Mouse (Mus musculus) 416B (cell line): ENCODE data around the gene Gpam.

Experiments
- DNase-seq: peaks from one replicate; pipeline ENCODE4 v3.0.0; 2011; ENCODE audit warnings: low read depth

Gene Gpam

DNA sequence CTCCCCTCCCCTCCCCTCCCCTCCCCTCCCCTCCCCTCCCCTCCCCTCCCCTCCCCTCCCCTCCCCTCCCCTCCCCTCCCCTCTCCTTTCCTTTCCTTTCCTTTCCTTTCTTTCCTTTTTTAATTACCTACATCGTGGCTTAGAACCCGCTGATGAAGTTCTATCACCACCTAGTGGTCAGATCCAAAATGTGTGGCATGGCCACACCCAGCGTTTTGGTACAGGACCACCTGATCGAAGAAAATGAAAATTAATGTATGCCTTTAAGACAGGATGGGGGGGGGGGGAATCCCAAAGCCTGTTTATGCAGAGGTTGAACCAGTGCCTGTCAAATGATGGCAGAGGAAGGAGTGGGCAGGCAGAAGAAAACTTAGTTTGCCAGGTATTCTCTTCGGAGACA, 65.1 kb downstream of the Gpam start:
- peak; percentile 65 for DNase-seq

DNA sequence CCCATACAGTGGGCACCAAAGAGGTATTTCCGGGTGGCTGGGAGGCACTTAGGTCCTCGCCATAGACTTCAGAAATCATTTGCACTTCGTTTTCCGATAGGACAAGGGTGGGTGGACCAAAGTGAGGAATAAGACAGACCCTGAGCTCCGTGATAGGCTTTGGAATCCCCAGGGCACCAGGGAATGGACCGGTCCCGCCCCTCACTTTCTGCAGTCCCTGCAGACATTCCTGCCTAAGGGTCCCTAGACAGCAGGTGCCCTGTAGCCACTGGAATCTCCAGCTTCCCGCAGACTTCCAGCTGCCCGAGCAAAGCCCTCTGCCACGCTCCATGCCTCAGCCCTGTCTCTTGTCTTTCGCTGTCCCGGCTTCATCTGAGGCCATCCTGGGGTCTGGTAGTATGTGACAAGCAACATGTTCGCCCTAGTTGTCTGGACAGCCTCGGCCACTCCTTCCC, 65.6 kb downstream of the Gpam start:
- DNase-seq = no peak

DNA sequence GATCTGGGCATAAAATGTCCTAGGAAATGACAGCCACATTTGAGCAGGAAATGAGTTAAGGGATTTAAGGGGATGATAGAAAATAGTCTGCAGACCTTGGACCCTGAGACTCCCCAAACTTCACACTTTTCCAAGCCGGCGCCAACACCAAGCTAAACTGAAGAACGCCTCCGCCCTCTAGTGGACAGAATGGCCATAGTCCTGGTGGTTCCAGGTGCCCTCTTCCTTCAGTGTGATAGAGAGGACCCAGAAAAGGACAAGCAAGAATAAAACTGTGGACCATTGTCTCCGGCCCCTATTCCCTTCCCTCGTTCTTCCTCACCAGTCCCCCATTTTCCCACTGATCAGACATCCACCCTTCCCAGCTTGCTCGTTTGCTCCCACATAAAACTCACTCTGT, 66.1 kb downstream of the Gpam start:
- peak; percentile 53 for DNase-seq

DNA sequence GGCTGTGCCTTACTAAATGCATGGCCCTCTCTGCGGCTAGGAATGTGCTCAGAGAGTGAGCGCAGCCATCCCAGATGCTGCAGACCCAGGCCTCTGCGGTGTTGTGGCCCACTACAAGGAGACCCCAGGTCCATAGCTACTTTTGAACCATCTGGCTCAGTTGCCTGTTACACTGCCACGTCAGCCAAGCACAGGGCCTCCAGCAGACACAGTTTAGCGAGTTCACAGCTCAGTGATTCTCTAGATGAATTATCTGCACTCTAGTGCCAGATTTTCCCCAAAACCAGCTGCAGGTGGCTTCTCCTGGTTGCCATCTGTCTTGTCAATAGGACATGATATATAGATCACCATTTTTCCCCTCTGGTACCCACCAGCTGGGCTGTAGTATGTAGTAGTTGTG, 69.6 kb downstream of the Gpam start:
- no peak for DNase-seq

DNA sequence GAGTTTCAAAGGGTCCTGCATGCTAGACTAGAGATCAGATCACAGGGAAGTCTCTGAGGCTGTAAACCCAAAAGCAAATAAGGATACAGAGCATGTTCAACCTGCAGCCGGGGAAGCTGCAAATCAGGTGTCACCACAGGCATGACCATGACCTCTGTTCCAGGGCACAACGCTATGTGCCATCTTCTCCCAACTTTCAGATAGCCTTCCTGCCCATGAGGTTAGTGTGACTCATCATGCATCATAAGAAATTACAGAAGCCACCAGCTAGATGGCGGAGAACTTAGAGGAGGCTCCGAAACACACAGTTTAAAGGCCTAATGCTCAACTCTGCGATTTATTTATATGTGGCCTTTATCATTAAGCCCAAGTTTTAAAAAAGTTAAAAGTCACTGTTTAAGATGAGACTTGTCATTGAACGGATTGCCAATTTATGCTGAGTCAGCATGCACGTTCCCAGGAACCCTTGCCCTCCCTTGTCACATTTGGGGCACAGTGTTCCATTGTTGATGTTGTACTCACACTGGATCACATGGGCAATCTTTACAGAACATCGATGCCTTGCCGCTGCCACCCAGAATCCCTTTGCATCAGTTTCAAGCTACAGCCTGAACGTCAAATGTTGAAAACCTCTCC, 71.3 kb downstream of the Gpam start:
- peak; percentile 55 for DNase-seq

DNA sequence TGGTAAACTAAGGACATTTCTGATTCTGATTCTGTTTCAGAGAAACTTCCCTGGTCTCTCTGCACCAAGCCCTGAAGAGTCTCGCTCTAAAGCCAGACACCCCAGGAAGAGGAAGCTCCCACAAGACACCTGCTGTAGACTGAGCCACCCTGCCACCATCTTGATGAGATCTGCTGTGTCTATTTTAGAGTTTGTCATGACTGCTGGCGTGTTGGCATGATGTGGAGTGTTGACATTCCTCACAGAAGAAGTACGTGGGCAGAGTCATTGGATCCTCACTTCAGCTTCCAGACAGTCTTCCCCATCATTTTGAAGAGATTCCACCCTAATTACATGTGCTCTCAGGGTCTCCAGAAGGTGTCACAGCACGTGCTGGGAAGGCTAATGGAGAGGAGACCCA, 73.9 kb downstream of the Gpam start:
- DNase-seq = no peak

DNA sequence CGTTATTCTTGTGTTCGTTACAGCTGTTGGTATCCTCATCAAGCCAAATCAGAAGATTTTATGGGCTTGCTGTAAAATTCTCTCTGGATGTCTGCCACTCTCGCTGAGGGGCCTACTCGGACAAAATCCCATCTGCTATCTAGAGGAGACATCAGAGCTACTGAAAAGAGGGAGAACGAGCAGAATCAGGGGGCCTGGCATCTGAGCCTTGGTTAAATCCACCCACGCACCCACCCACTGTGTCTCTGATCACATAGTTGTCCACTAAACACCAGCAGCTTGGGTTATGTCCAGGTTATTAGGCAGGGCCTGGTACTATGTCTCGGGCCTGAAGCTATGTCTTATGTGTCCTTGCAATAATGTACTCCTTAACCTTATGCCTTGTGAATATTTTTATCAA, 89.6 kb downstream of the Gpam start:
- no peak for DNase-seq

DNA sequence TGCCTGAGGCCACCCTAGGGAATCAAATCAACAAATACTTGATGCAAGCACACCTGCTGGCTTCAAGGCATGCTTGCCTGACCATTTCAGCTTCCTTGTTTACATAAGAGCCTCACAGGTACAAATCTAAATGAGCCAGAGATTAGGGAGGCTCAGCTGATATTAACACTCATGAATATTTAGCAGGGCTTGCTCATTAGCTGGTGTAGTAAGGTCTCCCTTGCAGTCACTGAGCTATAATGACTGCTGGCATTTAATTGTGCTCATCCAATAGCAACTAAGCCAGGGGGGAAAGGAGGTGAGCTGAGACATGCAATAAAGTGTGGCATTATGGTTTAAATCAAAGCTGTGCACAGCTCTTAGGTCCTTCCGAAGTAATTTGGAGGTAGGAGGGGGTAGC, 108.2 kb downstream of the Gpam start:
- no peak for DNase-seq
